Mouse (Mus musculus) E14TG2a.4 (cell line): ENCODE measurements at regions not wholly inside any gene's neighbourhood (a gene's known extent, or its start where the extent isn't known, plus 50 kb on each side); places are given as distances from the start of the nearest gene placed in this dataset.
A peak's percentile ranks its signal among the peaks of the same experiment; 100 is the strongest.

ENCODE experiments used
- CTCF ChIP-seq: conservative IDR thresholded peaks from 2 replicates; pipeline ENCODE4 v1.5.1; 2014; ENCODE audit warnings: low read length
- POU5F1 ChIP-seq: IDR thresholded peaks from 2 replicates; pipeline ENCODE4 v1.6.1; 2014; ENCODE audit warnings: low read length, borderline replicate concordance

DNA sequence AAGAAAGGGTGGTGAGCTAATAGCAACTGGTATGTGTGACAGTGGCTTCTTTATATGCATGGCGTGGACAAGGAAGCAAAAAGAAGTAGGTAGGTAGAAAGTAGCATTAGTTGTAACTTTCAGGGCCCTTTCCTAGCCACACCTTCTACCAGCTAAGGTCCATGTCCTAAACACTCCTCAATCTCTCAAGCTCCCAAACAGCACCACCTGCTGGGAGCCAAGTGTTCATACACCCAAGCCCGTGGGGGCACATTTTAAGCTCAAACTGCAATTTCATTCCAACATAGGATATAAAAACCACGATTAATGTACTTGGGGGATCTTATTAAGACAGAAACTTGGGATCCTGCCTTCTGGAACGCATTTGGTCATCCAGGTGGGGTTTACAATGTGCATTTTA, 141.6 kb upstream of the Cox10 start:
- TF ChIP-seq CTCF (peak; percentile 36), POU5F1 (no peak)
